Mouse (Mus musculus): Measurements from ENCODE around the gene Qk. TPM values are rescaled to one million over a fixed set of nuclear protein-coding genes. Genes with fewer than 3 reads are reported as not detected.
A peak's percentile ranks its signal among the peaks of the same experiment; 100 is the strongest.

Gene Qk
- total RNA-seq, 2 experiments from 2014 or later: 268 to 288 TPM

GRCm38 (mm10) chr17:10326596-10327045, 7.0 kb upstream of the Qk start:
- peak; percentile 63 for DNase-seq

GRCm38 (mm10) chr17:10325921-10326320, 6.3 kb upstream of the Qk start:
- DNase-seq: no peak

GRCm38 (mm10) chr17:10321754-10322153, 2.1 kb upstream of the Qk start:
- no peak for DNase-seq

- DNase-seq: no peak
These were observed 1.4 kb upstream of the Qk start for GRCm38 (mm10) chr17:10321092-10321491.

- no peak for DNase-seq
These were observed 769 bp upstream of the Qk start for GRCm38 (mm10) chr17:10320456-10320790.

GRCm38 (mm10) chr17:10319431-10319684, 296 bp downstream of the Qk start:
- no peak for DNase-seq

- peak; percentile 81 for DNase-seq
These were observed 858 bp downstream of the Qk start for GRCm38 (mm10) chr17:10318561-10319430.

- DNase-seq: peak; percentile 69
These were observed 1.6 kb downstream of the Qk start for GRCm38 (mm10) chr17:10317981-10318551.

GRCm38 (mm10) chr17:10317186-10317585, 2.5 kb downstream of the Qk start:
- peak; percentile 39 for DNase-seq

- DNase-seq: no peak
These were observed 3.2 kb downstream of the Qk start for GRCm38 (mm10) chr17:10316446-10316845.

- DNase-seq: no peak
These were observed 9.6 kb downstream of the Qk start for GRCm38 (mm10) chr17:10310046-10310445.

- no peak for DNase-seq
These were observed 10.5 kb downstream of the Qk start for GRCm38 (mm10) chr17:10309135-10309623.

- no peak for DNase-seq
These were observed 13.2 kb downstream of the Qk start for GRCm38 (mm10) chr17:10306424-10306823.

- no peak for DNase-seq
These were observed 15.7 kb downstream of the Qk start for GRCm38 (mm10) chr17:10304001-10304400.

- no peak for DNase-seq
These were observed 18.5 kb downstream of the Qk start for GRCm38 (mm10) chr17:10300968-10301795.

- DNase-seq: no peak
These were observed 20.3 kb downstream of the Qk start for GRCm38 (mm10) chr17:10299396-10299795.

- DNase-seq: no peak
These were observed 27.1 kb downstream of the Qk start for GRCm38 (mm10) chr17:10292520-10292919.

GRCm38 (mm10) chr17:10284772-10285171, 34.9 kb downstream of the Qk start:
- no peak for DNase-seq

- no peak for DNase-seq
These were observed 40.1 kb downstream of the Qk start for GRCm38 (mm10) chr17:10279532-10279931.

- no peak for DNase-seq
These were observed 50.1 kb downstream of the Qk start for GRCm38 (mm10) chr17:10269518-10269917.

- no peak for DNase-seq
These were observed 51.2 kb downstream of the Qk start for GRCm38 (mm10) chr17:10268468-10268867.

- DNase-seq: no peak
These were observed 53.4 kb downstream of the Qk start for GRCm38 (mm10) chr17:10266207-10266606.

Data from gastrocnemius, postnatal 10 days (tissue).